Mouse (Mus musculus) liver, adult 2 months (tissue): ENCODE data around the gene Slc1a5. TPM values are rescaled to one million over a fixed set of nuclear protein-coding genes. Genes with fewer than 3 reads are reported as not detected.

ENCODE experiments used
- DNase-seq: peaks from one replicate; pipeline ENCODE4 v3.0.0-alpha.2; 2011; ENCODE audit warnings: low read depth, low spot score; ENCODE audit errors: extremely low read depth
- H3K27ac ChIP-seq: fragments of 200-500 bp; replicated peaks from 2 replicates; pipeline ENCODE4 v1.5.1; 2012; ENCODE audit warnings: low read depth, mild to moderate bottlenecking, control low read depth, inconsistent platforms, low read length; ENCODE audit not compliant: insufficient read depth
- H3K27me3 ChIP-seq: fragments of 200-500 bp; 2 replicates; pipeline ENCODE4 v1.6.1; 2012; ENCODE audit warnings: mild to moderate bottlenecking, moderate library complexity, low read length, inconsistent platforms; ENCODE audit not compliant: control insufficient read depth, insufficient read depth
- H3K36me3 ChIP-seq: fragments of 200-500 bp; 2 replicates; pipeline ENCODE4 v1.6.1; 2012; ENCODE audit warnings: low read length, inconsistent platforms; ENCODE audit not compliant: control insufficient read depth, insufficient read depth
- H3K4me1 ChIP-seq: fragments of 200-500 bp; 2 replicates; pipeline ENCODE4 v1.6.1; 2011; ENCODE audit warnings: low read length; ENCODE audit not compliant: control insufficient read depth, insufficient read depth
- H3K4me3 ChIP-seq: fragments of 200-500 bp; 2 replicates; pipeline ENCODE4 v1.5.1; 2011; ENCODE audit warnings: low read depth, mild to moderate bottlenecking, control low read depth, low read length, moderate library complexity; ENCODE audit not compliant: insufficient read depth
- H3K79me2 ChIP-seq: fragments of 200-500 bp; 2 replicates; pipeline ENCODE4 v1.6.1; 2012; ENCODE audit warnings: inconsistent platforms, mild to moderate bottlenecking, low read length, moderate library complexity; ENCODE audit not compliant: control insufficient read depth, insufficient read depth
- H3K9ac ChIP-seq: fragments of 200-500 bp; 2 replicates; pipeline ENCODE4 v1.6.1; 2012; ENCODE audit warnings: low read depth, mild to moderate bottlenecking, control low read depth, inconsistent platforms, low read length
- CTCF ChIP-seq: fragments of 200-500 bp; IDR thresholded peaks from 2 replicates; pipeline ENCODE4 v1.5.1; 2011; ENCODE audit warnings: low read depth, low read length, control low read depth
- POLR2A ChIP-seq: fragments of 200-500 bp; IDR thresholded peaks from 2 replicates; pipeline ENCODE4 v1.6.1; 2011; ENCODE audit warnings: low read length, control low read depth; ENCODE audit not compliant: insufficient read depth; ENCODE audit errors: extremely low read depth
- WGBS: fragments of 180-500 bp; shearing (Covaris S2); methylation state at CpG from one replicate; pipeline ENCODE4 v1.1.7; 2018; 5-methylcytosine and 5-hydroxymethylcytosine counted together
- polyA plus RNA-seq: library from polyadenylated mRNA; depleted of rRNA; stranded (reverse); fragments of >200 nt; gene quantifications from 2 replicates; pipeline ENCODE4 v1.2.3, GENCODE M21; 2012
- total RNA-seq: library from RNA; depleted of rRNA; stranded (reverse); fragments of >200 nt; gene quantifications from 2 replicates; pipeline ENCODE4 v1.2.3, GENCODE M21; 2014

Slc1a5 gene
- total and polyA plus RNA-seq, 2 experiments = 1.8 to 4.2 TPM

- WGBS = 56% methylated on average over 5 of the region's 5 CpGs
- Histone ChIP-seq H3K27me3 (0 out of 2 replicates have a peak, but pooled peaks cover 2% of the 10 kb centered on the region), H3K27ac (no peak overlapping the region), H3K4me1 (no peaks in the 10 kb centered on the region), H3K79me2 (no peaks in the 10 kb centered on the region), H3K9ac (no peak overlapping the region), H3K4me3 (no peak overlapping the region), H3K36me3 (no peaks in the 10 kb centered on the region)
- DNase-seq = no peak
- TF ChIP-seq CTCF (no peak), POLR2A (no peak)
Observed at GRCm38 (mm10) chr7:16780076-16780475, 1.1 kb upstream of the Slc1a5 start.

- Histone ChIP-seq H3K9ac (peak overlapping the region; percentile 63), H3K4me3 (peak overlapping the region; percentile 57), H3K27me3 (0 out of 2 replicates have a peak, but pooled peaks cover 2% of the 10 kb centered on the region), H3K79me2 (no peaks in the 10 kb centered on the region), H3K36me3 (no peaks in the 10 kb centered on the region), H3K27ac (no peak overlapping the region), H3K4me1 (no peaks in the 10 kb centered on the region)
- no peak for DNase-seq
- TF ChIP-seq CTCF (no peak), POLR2A (no peak)
- WGBS = 1% methylated on average over 10 of the region's 10 CpGs
Observed at GRCm38 (mm10) chr7:16781555-16781815, 345 bp downstream of the Slc1a5 start.

GRCm38 (mm10) chr7:16781816-16782554, 845 bp downstream of the Slc1a5 start:
- WGBS = 2% methylated on average over 55 of the region's 60 CpGs
- H3K79me2 ChIP-seq = no peaks in the 10 kb centered on the region
- H3K4me1 ChIP-seq = no peaks in the 10 kb centered on the region
- peak overlapping the region; percentile 57 for H3K4me3 ChIP-seq
- H3K9ac ChIP-seq = peak overlapping the region; percentile 63
- H3K36me3 ChIP-seq = no peaks in the 10 kb centered on the region
- no peak for TF ChIP-seq CTCF
- DNase-seq = no peak
- 0 out of 2 replicates have a peak, but pooled peaks cover 2% of the 10 kb centered on the region for H3K27me3 ChIP-seq
- no peak overlapping the region for H3K27ac ChIP-seq

GRCm38 (mm10) chr7:16782555-16783125, 1.5 kb downstream of the Slc1a5 start:
- no peaks in the 10 kb centered on the region for H3K4me1 ChIP-seq
- DNase-seq = no peak
- WGBS = 37% methylated on average over 11 of the region's 11 CpGs
- no peak overlapping the region for H3K27ac ChIP-seq
- no peaks in the 10 kb centered on the region for H3K36me3 ChIP-seq
- H3K27me3 ChIP-seq = 0 out of 2 replicates have a peak, but pooled peaks cover 2% of the 10 kb centered on the region
- TF ChIP-seq CTCF = no peak
- no peak for TF ChIP-seq POLR2A
- no peaks in the 10 kb centered on the region for H3K79me2 ChIP-seq
- H3K4me3 ChIP-seq = peak overlapping the region; percentile 57
- H3K9ac ChIP-seq = no peak overlapping the region

- Histone ChIP-seq H3K9ac (no peak overlapping the region), H3K79me2 (no peaks in the 10 kb centered on the region), H3K4me1 (no peaks in the 10 kb centered on the region), H3K27me3 (0 out of 2 replicates have a peak, but pooled peaks cover 2% of the 10 kb centered on the region), H3K27ac (no peak overlapping the region), H3K36me3 (no peaks in the 10 kb centered on the region), H3K4me3 (no peak overlapping the region)
- no peak for TF ChIP-seq POLR2A
- WGBS = 66% methylated on average over 10 of the region's 10 CpGs
- no peak for DNase-seq
Observed at GRCm38 (mm10) chr7:16783224-16783688, 2.1 kb downstream of the Slc1a5 start.
